Mouse (Mus musculus) forebrain, embryonic 11.5 days (tissue): Measurements from ENCODE around the gene S1pr5. TPM values are rescaled to one million over a fixed set of nuclear protein-coding genes. Genes with fewer than 3 reads are reported as not detected.
"Not testable (repeated sequence)": the region's sequence is repeated elsewhere in the genome, so short reads cannot be mapped to it uniquely, and the experiment has no call there.

Source experiments
- ATAC-seq: fragments of 200-750 bp; cut with Nextera tagmentation; replicated peaks from 2 replicates; pipeline ENCODE4 v1.8.0; 2017; ENCODE audit warnings: moderate TSS enrichment; ENCODE audit not compliant: low FRiP score
- DNase-seq: peaks from one replicate; pipeline ENCODE4 v3.0.0-alpha.2; 2017; ENCODE audit warnings: low spot score
- H3K27ac ChIP-seq: fragments of 300-500 bp; sonication (generic); 2 replicates; pipeline ENCODE4 v1.5.1; 2014; ENCODE audit warnings: low read depth, low read length
- H3K27me3 ChIP-seq: fragments of 300-500 bp; sonication (generic); 2 replicates; pipeline ENCODE4 v1.6.1; 2014; ENCODE audit warnings: mild to moderate bottlenecking, low read length, mixed read lengths; ENCODE audit not compliant: control insufficient read depth, insufficient read depth
- H3K36me3 ChIP-seq: fragments of 300-500 bp; sonication (generic); 2 replicates; pipeline ENCODE4 v1.6.1; 2014; ENCODE audit warnings: mild to moderate bottlenecking, low read length, moderate library complexity, mixed read lengths; ENCODE audit not compliant: control insufficient read depth, insufficient read depth
- H3K4me1 ChIP-seq: fragments of 300-500 bp; sonication (generic); replicated peaks from 2 replicates; pipeline ENCODE4 v1.6.1; 2014; ENCODE audit warnings: low read length, mixed read lengths; ENCODE audit not compliant: control insufficient read depth, insufficient read depth
- H3K4me2 ChIP-seq: fragments of 300-500 bp; sonication (generic); 2 replicates; pipeline ENCODE4 v1.6.1; 2014; ENCODE audit warnings: low read depth, mild to moderate bottlenecking, low read length, moderate library complexity, mixed read lengths; ENCODE audit not compliant: severe bottlenecking
- H3K4me3 ChIP-seq: fragments of 300-500 bp; sonication (generic); 2 replicates; pipeline ENCODE4 v1.5.1; 2014; ENCODE audit warnings: low read depth, low read length
- H3K9ac ChIP-seq: fragments of 300-500 bp; sonication (generic); 2 replicates; pipeline ENCODE4 v1.6.1; 2014; ENCODE audit warnings: low read length
- H3K9me3 ChIP-seq: fragments of 300-500 bp; sonication (generic); 2 replicates; pipeline ENCODE4 v1.6.1; 2016; ENCODE audit warnings: low read length, mixed read lengths; ENCODE audit not compliant: control insufficient read depth
- WGBS: fragments of 180-500 bp; shearing (Covaris S2); extraction: QIAGEN DNeasy Blood & Tissue Kit; methylation state at CpG from one replicate; pipeline ENCODE4 v1.1.7; 2014; 5-methylcytosine and 5-hydroxymethylcytosine counted together
- polyA plus RNA-seq: library from polyadenylated mRNA; unstranded; fragments of >200 nt; fragmentation: Nextera tagmentation; extraction: Ambion mirVana; gene quantifications from 2 replicates; pipeline ENCODE4 v1.2.1, GENCODE M21; 2014

The S1pr5 gene
- polyA plus RNA-seq, 1 experiment from 2014 or later, result 0.09 TPM

DNA sequence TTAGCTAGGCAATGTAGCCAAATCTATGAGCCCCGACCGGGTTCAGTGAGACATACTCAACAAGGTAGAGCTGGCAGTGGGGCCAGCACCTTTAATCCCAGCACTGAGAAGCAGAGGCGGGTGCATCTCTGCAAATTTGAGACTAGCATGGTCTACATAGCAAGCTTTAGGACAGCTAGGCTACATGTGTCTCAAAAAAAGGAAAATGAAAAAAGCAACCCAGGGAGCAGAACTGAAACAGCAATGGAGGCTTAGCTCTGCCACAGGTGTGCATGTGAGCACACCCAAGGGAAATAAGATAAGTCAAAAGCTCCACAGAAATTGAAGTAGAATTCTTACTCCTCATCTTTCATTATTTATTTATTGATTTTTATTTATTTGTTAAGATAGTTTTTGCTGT lies 49.3 kb downstream of the S1pr5 start:
- H3K36me3 ChIP-seq, result no peaks in the 10 kb centered on the region
- WGBS, result 78% methylated on average over 3 of the region's 3 CpGs
- DNase-seq, result no peak
- no peak overlapping the region for H3K4me2 ChIP-seq
- H3K4me3 ChIP-seq, result no peak overlapping the region
- peaks cover 22% of the 10 kb centered on the region; the same call in 1 of the 2 replicates for H3K4me1 ChIP-seq
- H3K9ac ChIP-seq, result no peak overlapping the region
- H3K27ac ChIP-seq, result no peak overlapping the region
- no peaks in the 10 kb centered on the region for H3K9me3 ChIP-seq
- no peaks in the 10 kb centered on the region for H3K27me3 ChIP-seq
- no peak for ATAC-seq

DNA sequence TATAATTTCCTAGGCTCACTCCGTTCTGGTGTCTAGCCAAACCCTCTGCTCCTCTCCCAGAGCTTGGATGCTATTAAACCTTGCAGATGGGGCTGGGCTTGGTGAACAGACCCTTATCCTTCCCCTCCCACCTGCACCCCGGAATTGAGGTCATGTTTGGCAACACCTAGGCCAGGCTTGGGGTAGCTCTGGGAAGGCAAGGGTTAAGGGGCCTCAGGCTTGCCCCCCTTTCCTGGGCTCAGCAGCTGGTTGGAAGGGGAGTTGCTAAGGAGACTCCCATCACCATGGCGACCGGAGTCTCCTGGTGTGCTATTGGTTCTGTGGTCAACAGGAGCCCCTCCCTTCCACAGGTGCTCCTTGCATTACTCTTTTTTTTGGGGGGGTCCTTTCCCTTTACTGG lies 50.3 kb downstream of the S1pr5 start:
- H3K9ac ChIP-seq, result no peak overlapping the region
- ATAC-seq (peak; percentile 80), DNase-seq (peak; percentile 83)
- H3K4me1 ChIP-seq, result peaks cover 22% of the 10 kb centered on the region; the same call in 1 of the 2 replicates
- 9% methylated on average over 4 of the region's 4 CpGs for WGBS
- H3K4me2 ChIP-seq, result peak overlapping the region; percentile 47; the same call in 1 of the 2 replicates
- no peaks in the 10 kb centered on the region for H3K27me3 ChIP-seq
- H3K36me3 ChIP-seq, result no peaks in the 10 kb centered on the region
- no peak overlapping the region for H3K27ac ChIP-seq
- peak overlapping the region; percentile 32; the same call in 1 of the 2 replicates for H3K4me3 ChIP-seq
- H3K9me3 ChIP-seq, result no peaks in the 10 kb centered on the region

DNA sequence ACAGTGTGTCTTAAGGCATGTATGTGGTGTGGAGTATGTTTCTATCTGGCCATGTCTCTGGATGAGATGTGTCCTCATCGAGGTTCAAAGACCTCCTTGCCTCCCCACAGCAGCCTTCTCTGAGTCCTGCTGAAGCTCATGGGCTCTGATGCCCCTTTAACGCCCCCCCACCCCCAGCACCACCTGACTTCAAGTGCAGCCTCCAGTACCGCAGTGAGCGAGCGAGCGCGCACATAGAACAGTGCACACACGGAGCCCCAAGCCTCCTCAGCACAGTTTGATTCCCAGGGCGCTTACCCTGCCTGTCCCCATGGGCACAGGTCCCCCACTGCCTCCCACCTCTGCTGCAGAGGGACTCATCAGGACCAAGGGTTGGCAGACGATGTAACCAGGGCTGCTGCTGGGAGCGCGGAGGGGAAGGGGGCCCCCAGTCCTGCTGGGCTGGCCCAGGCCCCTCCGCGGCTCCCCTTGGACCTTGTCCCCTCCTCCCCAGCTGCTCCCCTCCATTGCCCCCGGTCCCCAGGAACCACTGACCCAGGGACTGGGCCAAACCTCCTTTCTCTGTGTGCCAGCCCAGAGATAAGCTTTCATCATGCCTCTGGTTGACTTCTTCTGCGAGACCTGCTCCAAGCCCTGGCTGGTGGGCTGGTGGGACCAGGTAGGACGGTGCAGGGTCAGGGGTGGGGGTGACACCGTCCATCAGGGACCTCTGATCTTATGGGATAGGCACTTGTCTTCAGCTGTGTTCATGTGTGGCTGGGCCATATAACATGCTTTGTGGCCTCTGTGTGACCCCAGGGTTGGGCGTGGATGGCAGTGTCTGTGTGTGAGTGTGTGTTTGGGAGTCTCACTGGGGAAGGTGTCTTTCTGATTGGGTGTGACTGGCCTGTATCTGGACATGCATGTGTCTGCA lies 51.5 kb downstream of the S1pr5 start:
- DNase-seq, result no peak
- peak; percentile 34 for ATAC-seq
- Histone ChIP-seq H3K36me3 (no peaks in the 10 kb centered on the region), H3K9me3 (no peaks in the 10 kb centered on the region), H3K27ac (no peak overlapping the region), H3K4me2 (peak overlapping the region; percentile 47), H3K9ac (peak overlapping the region; percentile 57), H3K27me3 (no peaks in the 10 kb centered on the region), H3K4me3 (peak overlapping the region; percentile 32), H3K4me1 (peaks cover 22% of the 10 kb centered on the region; the same call in 1 of the 2 replicates)
- 25% methylated on average over 19 of the region's 19 CpGs for WGBS

DNA sequence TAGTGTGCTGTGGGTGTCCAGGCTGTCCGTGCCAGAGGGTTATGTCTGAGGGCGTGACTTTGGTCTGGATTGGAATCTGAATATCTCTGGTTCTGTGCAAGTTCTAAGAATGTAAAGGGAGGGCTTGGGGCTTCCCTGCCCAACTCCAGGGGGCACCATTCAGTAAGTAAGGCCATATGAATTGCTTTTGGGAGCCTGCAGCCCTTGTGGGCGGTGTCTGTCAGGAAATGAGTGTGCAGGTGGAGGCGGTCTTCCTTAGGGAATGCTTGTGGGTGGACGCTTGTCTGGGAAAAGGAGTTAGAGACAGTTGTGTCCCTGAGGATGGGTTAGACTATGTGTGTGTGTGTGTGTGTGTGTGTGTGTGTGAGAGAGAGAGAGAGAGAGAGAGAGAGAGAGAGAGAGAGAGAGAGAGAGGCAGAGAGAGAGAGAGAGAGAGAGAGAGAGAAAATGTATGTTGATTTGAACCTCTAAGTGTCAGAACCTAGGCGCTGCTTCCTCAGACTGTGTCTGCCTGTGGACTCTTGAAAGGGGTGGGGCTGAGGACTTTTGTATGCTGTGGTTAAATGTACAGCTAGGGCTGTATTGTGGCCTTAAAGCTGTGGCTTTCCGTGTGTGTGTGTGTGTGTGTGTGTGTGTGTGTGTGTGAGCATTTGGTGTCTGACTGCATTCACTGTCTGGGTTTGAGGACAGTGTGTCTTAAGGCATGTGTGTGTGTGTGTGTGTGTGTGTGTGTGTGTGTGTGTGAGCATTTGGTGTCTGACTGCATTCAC lies 52.3 kb downstream of the S1pr5 start:
- H3K4me1 ChIP-seq, result peaks cover 22% of the 10 kb centered on the region; the same call in 1 of the 2 replicates
- H3K4me2 ChIP-seq, H3K36me3 ChIP-seq, H3K27me3 ChIP-seq, H3K4me3 ChIP-seq, H3K9me3 ChIP-seq, ATAC-seq, H3K9ac ChIP-seq, H3K27ac ChIP-seq, DNase-seq: not testable (repeated sequence)
- WGBS, result 57% methylated on average over 7 of the region's 7 CpGs

DNA sequence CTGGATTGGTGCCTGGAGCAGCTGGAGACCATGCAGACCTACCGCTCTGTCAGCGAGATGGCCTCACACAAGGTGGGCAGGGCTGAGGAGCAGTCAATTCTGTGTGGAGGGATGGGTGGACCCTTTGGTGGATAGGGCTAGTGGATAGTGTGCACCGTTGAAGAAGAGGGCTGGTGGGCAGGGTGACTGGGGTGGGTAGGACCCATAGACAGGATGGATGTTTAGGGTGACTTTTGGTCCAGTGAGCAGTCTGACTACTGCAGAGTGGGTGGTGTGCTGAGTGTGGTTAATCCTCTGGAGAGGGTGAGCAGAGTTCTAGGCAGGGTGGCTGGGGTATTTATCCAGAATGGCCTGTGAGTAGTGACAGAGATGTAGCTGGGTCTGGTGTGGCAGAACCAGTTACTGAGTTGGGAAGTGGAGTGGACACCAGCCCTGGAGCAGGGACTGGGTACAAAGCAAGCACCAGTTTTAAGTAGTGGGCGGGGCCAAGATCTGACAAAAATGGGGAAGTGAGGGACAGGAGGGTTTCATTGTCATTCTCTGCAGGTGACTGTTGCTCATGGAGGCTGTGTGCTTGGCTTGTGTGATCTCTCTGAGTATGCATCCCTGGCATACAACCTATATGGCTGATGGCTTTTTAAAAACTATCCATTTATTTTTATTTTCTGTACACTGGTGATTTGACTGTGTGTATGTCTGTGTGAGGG lies 53.3 kb downstream of the S1pr5 start:
- no peak overlapping the region for H3K4me3 ChIP-seq
- no peaks in the 10 kb centered on the region for H3K36me3 ChIP-seq
- DNase-seq (no peak), ATAC-seq (no peak)
- no peak overlapping the region for H3K9ac ChIP-seq
- no peaks in the 10 kb centered on the region for H3K27me3 ChIP-seq
- H3K4me1 ChIP-seq, result peaks cover 22% of the 10 kb centered on the region; the same call in 1 of the 2 replicates
- WGBS, result 78% methylated on average over 4 of the region's 4 CpGs
- no peak overlapping the region for H3K27ac ChIP-seq
- H3K4me2 ChIP-seq, result no peak overlapping the region
- H3K9me3 ChIP-seq, result no peaks in the 10 kb centered on the region

DNA sequence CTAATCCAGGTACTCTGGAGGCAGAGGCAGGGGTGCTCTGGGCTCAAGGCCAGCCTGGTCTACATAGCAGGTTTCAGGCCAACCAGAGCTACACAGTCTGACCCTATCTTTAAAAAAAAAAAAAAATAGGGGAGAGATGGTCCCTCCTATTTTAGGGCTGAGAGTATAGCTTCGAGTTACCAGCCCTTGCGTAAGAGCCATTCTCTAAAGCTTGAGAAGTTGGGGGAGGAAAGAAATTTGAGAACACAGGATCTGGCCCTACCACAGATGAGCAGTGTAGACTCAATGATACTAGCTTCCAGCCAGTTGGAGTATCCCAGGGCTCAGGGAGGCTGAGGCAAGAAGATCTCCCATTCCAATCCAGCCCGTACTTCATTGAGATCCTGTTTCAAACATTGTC lies 54.5 kb downstream of the S1pr5 start:
- H3K9ac ChIP-seq, result no peak overlapping the region
- H3K9me3 ChIP-seq, result no peaks in the 10 kb centered on the region
- H3K4me1 ChIP-seq, result peaks cover 22% of the 10 kb centered on the region; the same call in 1 of the 2 replicates
- no peak for DNase-seq
- no peak overlapping the region for H3K27ac ChIP-seq
- H3K36me3 ChIP-seq, result no peaks in the 10 kb centered on the region
- H3K27me3 ChIP-seq, result no peaks in the 10 kb centered on the region
- WGBS, result 82% methylated on average over 3 of the region's 3 CpGs
- no peak for ATAC-seq
- no peak overlapping the region for H3K4me3 ChIP-seq
- H3K4me2 ChIP-seq, result no peak overlapping the region

Other genes with a start within 250 kb of the S1pr5 start
- 119 and 130 TPM in 2 replicates for gene Mrpl4, start 245.7 kb downstream of the S1pr5 start, polyA plus RNA-seq
- 4.2 and 4.8 TPM in 2 replicates for gene Icam1, start 232.5 kb downstream of the S1pr5 start, polyA plus RNA-seq
- 5.8 and 6.2 TPM in 2 replicates for gene Icam4, start 219.1 kb downstream of the S1pr5 start, polyA plus RNA-seq
- gene Icam5, start 216.4 kb downstream of the S1pr5 start, polyA plus RNA-seq, result not detected in 2 replicates
- 1.2 and 2.9 TPM in 2 replicates for gene Zglp1, start 181.3 kb downstream of the S1pr5 start, polyA plus RNA-seq
- gene Gm49373, start 175.3 kb downstream of the S1pr5 start, polyA plus RNA-seq, result 1.4 and 1.5 TPM in 2 replicates
- gene Fdx1l, start 174.8 kb downstream of the S1pr5 start, polyA plus RNA-seq, result 46.9 and 54.6 TPM in 2 replicates
- 3.9 and 4.5 TPM in 2 replicates for gene Gm38431, start 156.4 kb downstream of the S1pr5 start, polyA plus RNA-seq
- gene Raver1, start 156.4 kb downstream of the S1pr5 start, polyA plus RNA-seq, result 118 and 124 TPM in 2 replicates
- 10.3 and 10.8 TPM in 2 replicates for gene Tyk2, start 117.2 kb downstream of the S1pr5 start, polyA plus RNA-seq
- gene Cdc37, start 98.5 kb downstream of the S1pr5 start, polyA plus RNA-seq, result 300 and 308 TPM in 2 replicates
- 7.0 and 8.4 TPM in 2 replicates for gene Pde4a, start 82.7 kb downstream of the S1pr5 start, polyA plus RNA-seq
- gene Keap1, start 9.1 kb downstream of the S1pr5 start, polyA plus RNA-seq, result 35.9 and 41.3 TPM in 2 replicates
- gene Atg4d, start 16.9 kb upstream of the S1pr5 start, polyA plus RNA-seq, result 55.7 and 57.9 TPM in 2 replicates
- 16.3 and 22.3 TPM in 2 replicates for gene Kri1, start 39.5 kb upstream of the S1pr5 start, polyA plus RNA-seq
- gene Cdkn2d, start 43.0 kb upstream of the S1pr5 start, polyA plus RNA-seq, result 58.6 and 60.8 TPM in 2 replicates
- 1.4 and 2.6 TPM in 2 replicates for gene Ap1m2, start 63.9 kb upstream of the S1pr5 start, polyA plus RNA-seq
- 71.0 and 76.3 TPM in 2 replicates for gene Slc44a2, start 72.3 kb upstream of the S1pr5 start, polyA plus RNA-seq
- 295 and 297 TPM in 2 replicates for gene Ilf3, start 119.4 kb upstream of the S1pr5 start, polyA plus RNA-seq
- 58.2 and 61.5 TPM in 2 replicates for gene Qtrt1, start 163.4 kb upstream of the S1pr5 start, polyA plus RNA-seq
- 72.8 and 74.0 TPM in 2 replicates for gene Dnm2, start 176.5 kb upstream of the S1pr5 start, polyA plus RNA-seq